Mouse (Mus musculus): ENCODE results near the gene Olfr1469. TPM values are rescaled to one million over a fixed set of nuclear protein-coding genes. Genes with fewer than 3 reads are reported as not detected.
"Not testable (repeated sequence)": the region's sequence is repeated elsewhere in the genome, so short reads cannot be mapped to it uniquely, and the experiment has no call there.

Gene Olfr1469
- not detected in 2 replicates for polyA plus RNA-seq (2012; rRNA removed)

DNA sequence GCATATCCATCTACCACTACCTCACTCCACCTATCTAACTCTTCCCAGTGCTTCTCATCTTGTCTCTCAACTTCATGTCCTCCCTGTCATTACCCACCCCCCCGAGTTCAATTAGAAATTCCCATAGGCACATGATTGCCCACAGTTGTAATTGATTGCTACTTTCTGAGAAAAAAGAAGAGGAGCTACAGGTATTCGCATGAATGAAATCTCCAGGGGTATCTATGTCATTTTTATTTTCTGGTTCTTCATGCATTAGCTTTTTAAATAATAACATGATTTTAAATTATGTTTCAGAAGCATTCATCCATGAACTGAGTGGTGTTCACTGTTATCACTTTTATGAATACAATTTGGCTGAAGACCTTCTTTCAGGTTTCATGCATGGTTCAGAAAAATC lies at the start of gene Olfr1469:
Gene Olfr1469, plus strand, starts transcription at position 301 of the 400 bp plus-strand sequence.
- Histone ChIP-seq H3K27ac (ENCODE audit: insufficient read depth, low read depth, low read length) (no peak within 1 kb of the TSS), H3K4me3 (ENCODE audit: insufficient read depth, low read depth, low read length) (no peak within 1 kb of the TSS), H3K4me1 (ENCODE audit: control insufficient read depth, insufficient read depth, low read length) (no peaks in the 10 kb centered on the region), H3K36me3 (ENCODE audit: control insufficient read depth, insufficient read depth, low read length) (no peaks in the 10 kb centered on the region), H3K27me3 (replicated peaks; ENCODE audit: control insufficient read depth, insufficient read depth, low read length) (no peaks in the 10 kb centered on the region)
- DNase-seq = no peak
- TF ChIP-seq POLR2A (IDR thresholded peaks at IDR 0.05; ENCODE audit: low read depth, low read length) (no peak), CTCF (conservative IDR thresholded peaks at IDR 0.05; ENCODE audit: insufficient read depth, insufficient read length, low read depth, low read length) (no peak)
- WGBS = 70% methylated on average over 2 of the region's 2 CpGs

DNA sequence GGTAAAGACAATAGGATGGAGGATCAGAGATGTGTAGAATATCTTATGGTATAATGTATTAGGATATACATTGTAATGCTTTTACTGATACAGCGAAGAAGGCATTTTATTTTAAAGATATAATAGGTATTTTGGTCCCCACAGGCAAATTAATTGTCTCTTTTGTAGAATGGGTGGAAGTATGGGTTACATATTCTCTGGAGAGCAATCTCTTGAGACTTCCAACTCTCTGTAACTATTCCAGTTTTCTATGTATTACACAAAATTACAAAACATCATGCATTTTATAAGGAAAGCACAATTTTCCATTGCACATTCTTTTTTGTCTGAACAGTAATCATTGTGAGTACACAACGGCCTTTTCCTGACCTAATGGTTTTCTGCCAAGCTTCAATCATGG lies 45.7 kb upstream of the Olfr1469 start, which contains the start of gene Olfr1467:
Gene Olfr1467, plus strand, starts transcription at position 301 of the 400 bp plus-strand sequence.
- no peak for DNase-seq
- TF ChIP-seq CTCF (conservative IDR thresholded peaks at IDR 0.05; ENCODE audit: insufficient read depth, insufficient read length, low read depth, low read length) = no peak
- no peak for TF ChIP-seq POLR2A (IDR thresholded peaks at IDR 0.05; ENCODE audit: low read depth, low read length)
- no peaks in the 10 kb centered on the region for H3K4me1 ChIP-seq (ENCODE audit: control insufficient read depth, insufficient read depth, low read length)
- no peak within 1 kb of the TSS for H3K27ac ChIP-seq (ENCODE audit: insufficient read depth, low read depth, low read length)
- WGBS = 60% methylated on average over 2 of the region's 2 CpGs
- H3K36me3 ChIP-seq (ENCODE audit: control insufficient read depth, insufficient read depth, low read length) = no peaks in the 10 kb centered on the region
- H3K4me3 ChIP-seq (ENCODE audit: insufficient read depth, low read depth, low read length) = no peak within 1 kb of the TSS
- no peaks in the 10 kb centered on the region for H3K27me3 ChIP-seq (replicated peaks; ENCODE audit: control insufficient read depth, insufficient read depth, low read length)

DNA sequence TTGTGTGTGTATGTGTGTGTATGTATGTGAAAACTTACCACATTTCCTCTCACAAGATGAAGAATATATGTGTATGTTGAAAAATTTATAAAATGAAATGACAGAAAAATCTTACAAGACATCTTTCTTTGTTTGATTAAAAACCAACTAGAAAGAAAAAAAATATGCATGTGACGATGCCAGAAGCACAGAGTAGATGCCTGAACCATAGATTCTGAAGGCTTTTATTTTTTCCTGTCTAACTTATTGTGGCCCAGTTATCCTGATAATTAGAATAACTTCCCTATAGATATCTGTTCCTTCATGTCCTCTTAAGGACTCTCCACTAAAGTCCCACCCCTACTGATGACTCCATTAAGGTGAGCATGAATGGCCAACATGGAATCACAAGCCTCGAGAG lies 35.5 kb downstream of the Olfr1469 start, which contains the start of gene Olfr1471:
Gene Olfr1471, plus strand, starts transcription at position 301 of the 400 bp plus-strand sequence.
- not testable (repeated sequence) for DNase-seq; H3K4me1 ChIP-seq (ENCODE audit: control insufficient read depth, insufficient read depth, low read length); H3K27me3 ChIP-seq (replicated peaks; ENCODE audit: control insufficient read depth, insufficient read depth, low read length); H3K27ac ChIP-seq (ENCODE audit: insufficient read depth, low read depth, low read length); H3K4me3 ChIP-seq (ENCODE audit: insufficient read depth, low read depth, low read length); H3K36me3 ChIP-seq (ENCODE audit: control insufficient read depth, insufficient read depth, low read length)
- 58% methylated on average over 2 of the region's 2 CpGs for WGBS

DNA sequence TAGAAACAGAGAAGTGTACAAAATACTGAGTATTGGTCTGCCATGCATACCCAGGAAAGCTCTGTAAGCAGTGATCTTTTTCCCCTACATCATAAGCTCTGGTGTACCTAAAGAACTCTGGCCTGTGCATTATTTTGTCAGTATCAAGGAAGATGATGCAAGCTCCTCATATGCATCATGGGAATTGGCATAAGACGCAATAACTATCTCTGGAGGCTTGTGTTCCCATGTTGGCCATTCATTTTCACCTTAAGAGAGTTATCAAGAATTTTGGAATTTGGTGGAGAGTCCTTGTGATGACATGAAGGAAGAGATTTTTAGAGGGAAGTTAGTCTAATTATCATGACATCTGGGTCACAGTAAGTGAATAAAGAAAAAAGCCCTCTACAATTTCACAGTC lies 48.3 kb downstream of the Olfr1469 start, which contains the start of gene Olfr1472:
Gene Olfr1472, minus strand, starts transcription at position 101 of the 400 bp plus-strand sequence.
- no peak within 1 kb of the TSS for H3K27ac ChIP-seq (ENCODE audit: insufficient read depth, low read depth, low read length)
- no peak within 1 kb of the TSS for H3K4me3 ChIP-seq (ENCODE audit: insufficient read depth, low read depth, low read length)
- H3K36me3 ChIP-seq (ENCODE audit: control insufficient read depth, insufficient read depth, low read length) = no peaks in the 10 kb centered on the region
- TF ChIP-seq POLR2A (IDR thresholded peaks at IDR 0.05; ENCODE audit: low read depth, low read length) (no peak), CTCF (conservative IDR thresholded peaks at IDR 0.05; ENCODE audit: insufficient read depth, insufficient read length, low read depth, low read length) (no peak)
- no peak for DNase-seq
- no peaks in the 10 kb centered on the region for H3K27me3 ChIP-seq (replicated peaks; ENCODE audit: control insufficient read depth, insufficient read depth, low read length)
- WGBS = 67% methylated on average over 1 of the region's 1 CpGs
- H3K4me1 ChIP-seq (ENCODE audit: control insufficient read depth, insufficient read depth, low read length) = no peaks in the 10 kb centered on the region

Other genes starting within 250 kb of the Olfr1469 start
- gene Olfr1461, start 244.8 kb upstream of the Olfr1469 start, polyA plus RNA-seq (2012; rRNA removed) = not detected in 2 replicates
- not detected in 2 replicates for gene Olfr1462, start 222.1 kb upstream of the Olfr1469 start, polyA plus RNA-seq (2012; rRNA removed)
- gene Olfr1463, start 176.5 kb upstream of the Olfr1469 start, polyA plus RNA-seq (2012; rRNA removed) = not detected in 2 replicates
- not detected in 2 replicates for gene Olfr1465, start 92.3 kb upstream of the Olfr1469 start, polyA plus RNA-seq (2012; rRNA removed)
- not detected in 2 replicates for gene Olfr1466, start 69.0 kb upstream of the Olfr1469 start, polyA plus RNA-seq (2012; rRNA removed)
- not detected in 2 replicates for gene Olfr1467, start 45.6 kb upstream of the Olfr1469 start, polyA plus RNA-seq (2012; rRNA removed)
- gene Olfr1471, start 35.6 kb downstream of the Olfr1469 start, polyA plus RNA-seq (2012; rRNA removed) = not detected in 2 replicates
- not detected in 2 replicates for gene Olfr1472, start 48.2 kb downstream of the Olfr1469 start, polyA plus RNA-seq (2012; rRNA removed)
- not detected in 2 replicates for gene Olfr1474, start 61.7 kb downstream of the Olfr1469 start, polyA plus RNA-seq (2012; rRNA removed)
- not detected in 2 replicates for gene Olfr1475, start 72.3 kb downstream of the Olfr1469 start, polyA plus RNA-seq (2012; rRNA removed)
- gene Olfr1477, start 92.7 kb downstream of the Olfr1469 start, polyA plus RNA-seq (2012; rRNA removed) = not detected in 2 replicates
- not detected in 2 replicates for gene Olfr1480, start 120.1 kb downstream of the Olfr1469 start, polyA plus RNA-seq (2012; rRNA removed)
- not detected in 2 replicates for gene Olfr1484, start 175.7 kb downstream of the Olfr1469 start, polyA plus RNA-seq (2012; rRNA removed)
- not detected in 2 replicates for gene Olfr1487, start 209.5 kb downstream of the Olfr1469 start, polyA plus RNA-seq (2012; rRNA removed)
- gene Olfr1489, start 223.8 kb downstream of the Olfr1469 start, polyA plus RNA-seq (2012; rRNA removed) = not detected in 2 replicates
- not detected in 2 replicates for gene Olfr1490, start 243.2 kb downstream of the Olfr1469 start, polyA plus RNA-seq (2012; rRNA removed)